Mouse (Mus musculus) cerebellum, adult 18-20 months (tissue): Measurements from ENCODE around the gene Ift43.

Experiments
- DNase-seq, 2 experiments: peaks; one replicate each; pipeline ENCODE4 v3.0.0; 2021

The Ift43 gene

GRCm38 (mm10) chr12:86132799-86133198 is 50.5 kb downstream of the Ift43 start:
- peak; percentile 80 for DNase-seq

- no peak for DNase-seq
Observed at GRCm38 (mm10) chr12:86135691-86136090, 53.4 kb downstream of the Ift43 start.

GRCm38 (mm10) chr12:86138696-86139095 is 56.4 kb downstream of the Ift43 start:
- no peak for DNase-seq

- no peak for DNase-seq
Observed at GRCm38 (mm10) chr12:86142389-86142788, 60.0 kb downstream of the Ift43 start.

GRCm38 (mm10) chr12:86146246-86146645 is 63.9 kb downstream of the Ift43 start:
- DNase-seq = no peak

- no peak for DNase-seq
Observed at GRCm38 (mm10) chr12:86148271-86148670, 65.9 kb downstream of the Ift43 start.

- no peak for DNase-seq
Observed at GRCm38 (mm10) chr12:86149087-86149486, 66.7 kb downstream of the Ift43 start.

GRCm38 (mm10) chr12:86151941-86152340 is 69.6 kb downstream of the Ift43 start:
- DNase-seq = no peak

- no peak for DNase-seq
Observed at GRCm38 (mm10) chr12:86153213-86153957, 71.0 kb downstream of the Ift43 start.

GRCm38 (mm10) chr12:86155176-86155575 is 72.8 kb downstream of the Ift43 start:
- DNase-seq = no peak

GRCm38 (mm10) chr12:86157166-86157565 is 74.8 kb downstream of the Ift43 start:
- DNase-seq = peak; percentile 36 to 42

GRCm38 (mm10) chr12:86157894-86158444 is 75.6 kb downstream of the Ift43 start:
- peak; percentile 33 to 43 for DNase-seq

GRCm38 (mm10) chr12:86158689-86159483 is 76.5 kb downstream of the Ift43 start:
- peak; percentile 96 to 98 for DNase-seq

- peak; percentile 60 to 62 for DNase-seq
Observed at GRCm38 (mm10) chr12:86161436-86161835, 79.1 kb downstream of the Ift43 start.

- peak; percentile 22 to 35 for DNase-seq
Observed at GRCm38 (mm10) chr12:86161942-86162341, 79.6 kb downstream of the Ift43 start.

GRCm38 (mm10) chr12:86162890-86163816 is 80.8 kb downstream of the Ift43 start:
- no peak for DNase-seq

- no peak for DNase-seq
Observed at GRCm38 (mm10) chr12:86166244-86166643, 83.9 kb downstream of the Ift43 start.

GRCm38 (mm10) chr12:86167075-86167474 is 84.7 kb downstream of the Ift43 start:
- DNase-seq = peak in 1 of 2 experiments; percentile 46

GRCm38 (mm10) chr12:86168712-86169111 is 86.4 kb downstream of the Ift43 start:
- DNase-seq = no peak

GRCm38 (mm10) chr12:86169195-86169594 is 86.9 kb downstream of the Ift43 start:
- no peak for DNase-seq

- no peak for DNase-seq
Observed at GRCm38 (mm10) chr12:86173314-86173713, 91.0 kb downstream of the Ift43 start.

GRCm38 (mm10) chr12:86174369-86174768 is 92.0 kb downstream of the Ift43 start:
- DNase-seq = peak in 1 of 2 experiments; percentile 1
